Mouse (Mus musculus) forelimb bud, embryonic 11.5 days (tissue): Measurements from ENCODE around the gene Fam20a.

ENCODE experiments used
- DNase-seq: peaks from one replicate; pipeline ENCODE4 v3.0.0-alpha.2; 2012; ENCODE audit warnings: low read depth, low spot score

Fam20a gene

DNA sequence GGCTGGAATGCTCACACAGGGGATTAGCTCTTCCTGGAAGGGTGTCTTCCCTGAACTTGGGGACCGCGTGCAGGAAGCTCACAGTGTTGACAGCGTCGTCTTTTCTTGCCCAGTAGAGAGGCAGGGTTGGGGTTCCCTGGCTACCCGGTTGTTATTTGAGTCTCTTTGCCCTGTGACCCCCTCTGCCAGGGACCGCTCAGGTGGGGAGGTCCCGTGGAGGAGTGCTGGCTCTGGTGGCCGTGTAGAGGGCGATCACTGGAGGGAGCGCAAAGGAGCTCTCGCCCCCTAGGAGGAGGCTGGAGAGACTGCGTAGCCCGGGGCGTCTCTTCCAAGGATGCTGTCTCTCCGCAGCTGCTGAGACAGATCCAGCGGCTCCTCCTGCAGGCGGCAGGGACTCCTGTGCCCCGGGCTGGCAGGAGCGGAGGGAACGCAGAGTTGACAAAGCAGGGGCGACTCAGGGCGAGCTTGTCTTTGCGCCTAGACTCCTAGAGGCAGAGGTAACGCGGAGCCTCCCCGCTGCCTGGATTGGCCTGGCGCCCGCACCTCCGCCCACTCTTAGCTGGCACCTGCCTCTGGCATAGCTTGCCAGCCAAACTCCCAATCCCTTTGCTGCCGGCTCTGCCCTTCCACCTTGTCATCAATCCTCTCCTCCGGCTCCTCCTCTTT lies at the start of gene Fam20a:
Gene Fam20a, minus strand, starts transcription at position 499 of the 666 bp plus-strand sequence.
- DNase-seq = no peak

DNA sequence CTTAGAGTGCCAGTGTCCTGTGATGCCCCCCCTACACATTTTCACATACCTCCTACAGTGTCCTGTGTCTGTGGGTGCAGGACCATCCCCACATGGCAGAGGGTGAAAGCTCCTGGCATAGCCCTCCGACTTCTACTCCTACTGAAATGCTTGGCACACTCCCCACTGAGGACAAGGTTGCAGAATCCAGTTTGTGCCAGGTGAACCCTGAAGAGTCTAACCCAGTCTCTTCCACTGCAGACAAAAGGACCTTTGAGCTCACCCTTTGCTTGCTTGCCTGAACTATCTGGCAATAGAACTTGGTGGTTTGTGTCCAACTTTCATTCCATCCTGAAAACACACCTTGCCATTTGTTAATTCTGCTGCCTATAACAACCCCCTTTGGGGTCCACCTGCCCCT lies 49.3 kb upstream of the Fam20a start:
- no peak for DNase-seq

DNA sequence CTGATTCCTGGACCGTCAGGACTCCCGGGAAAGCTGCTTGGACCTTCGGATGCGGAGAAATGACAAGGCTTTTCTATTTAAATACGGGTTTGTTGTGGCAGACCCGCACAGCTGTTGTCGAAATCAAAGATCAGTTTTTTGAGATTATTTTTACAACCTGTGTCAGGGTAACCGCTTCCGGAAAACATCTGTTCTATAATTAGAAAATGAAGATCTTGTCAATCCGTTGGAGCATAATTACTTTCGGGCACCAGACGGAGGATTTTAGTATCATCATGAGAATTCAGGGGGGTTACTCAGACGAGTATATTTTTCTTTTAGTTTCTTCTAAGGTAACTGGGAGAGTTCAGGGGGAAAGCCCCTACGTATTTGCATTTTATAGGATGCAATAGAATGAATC lies 48.1 kb upstream of the Fam20a start:
- DNase-seq = no peak

DNA sequence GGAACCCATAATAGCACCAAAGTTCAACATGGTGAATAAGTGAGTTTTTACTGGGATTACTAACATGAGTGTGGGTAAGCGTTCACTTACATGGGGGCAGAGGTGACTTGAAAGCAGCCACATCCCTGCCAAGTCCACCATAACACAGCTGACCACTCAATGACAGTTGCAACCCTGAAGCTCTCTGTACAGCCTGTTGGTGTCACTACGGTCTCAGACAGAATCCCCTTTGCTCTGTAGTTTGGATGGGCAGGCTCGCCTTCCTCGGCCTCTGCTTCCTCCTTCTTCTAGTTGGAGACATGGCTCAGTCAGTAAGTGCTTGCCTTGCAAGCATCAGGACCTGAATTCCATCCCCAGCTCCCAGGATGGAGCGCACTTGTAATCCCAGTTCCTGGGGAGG lies 47.0 kb upstream of the Fam20a start:
- no peak for DNase-seq

DNA sequence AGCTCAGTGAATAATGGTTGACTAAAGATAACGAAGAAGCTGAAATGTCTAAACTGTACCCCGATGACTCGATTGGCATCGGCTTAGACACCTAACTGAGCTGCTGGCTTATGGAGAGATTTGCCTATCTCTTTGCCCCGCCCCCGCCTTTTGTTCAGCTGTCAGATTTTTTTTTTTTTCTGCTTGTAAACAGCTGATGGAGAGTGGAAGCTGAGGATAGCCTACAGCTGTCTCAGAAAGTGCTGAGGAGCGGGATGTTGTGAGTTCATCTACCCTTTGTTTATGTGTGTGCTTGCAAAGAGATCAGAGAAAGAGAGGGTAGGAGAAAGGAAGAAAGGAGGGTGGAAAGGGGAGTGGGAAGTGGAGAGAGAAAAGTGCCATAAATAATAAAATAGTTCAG lies 38.0 kb upstream of the Fam20a start:
- no peak for DNase-seq

DNA sequence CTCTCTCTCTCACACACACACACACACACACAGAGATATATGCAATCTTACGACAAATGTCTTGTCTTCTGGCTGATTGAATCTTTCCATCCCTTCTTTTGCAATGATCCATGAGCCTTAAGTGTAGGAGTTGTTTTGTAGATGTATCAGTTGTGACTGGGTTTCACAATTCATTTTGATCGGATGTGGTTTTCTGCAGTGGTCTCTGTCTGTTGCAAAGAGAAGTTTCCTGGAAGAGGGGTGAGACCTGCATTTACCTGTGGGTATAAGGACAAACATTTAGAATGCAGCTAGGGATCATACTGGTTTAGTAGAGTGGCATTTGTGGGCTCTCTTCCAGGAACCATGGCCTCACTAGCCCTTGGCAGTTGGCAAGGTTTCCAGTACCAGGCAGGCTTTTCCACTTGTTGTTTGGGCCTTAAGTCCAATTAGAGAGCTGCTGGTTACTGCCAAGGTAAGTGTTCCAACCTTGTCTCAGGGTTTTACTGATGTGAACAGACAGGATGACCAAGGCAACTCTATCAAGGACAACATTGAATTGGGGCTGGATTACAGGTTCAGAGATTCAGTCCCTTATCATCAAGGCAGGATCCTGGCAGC lies 36.6 kb upstream of the Fam20a start:
- no peak for DNase-seq

DNA sequence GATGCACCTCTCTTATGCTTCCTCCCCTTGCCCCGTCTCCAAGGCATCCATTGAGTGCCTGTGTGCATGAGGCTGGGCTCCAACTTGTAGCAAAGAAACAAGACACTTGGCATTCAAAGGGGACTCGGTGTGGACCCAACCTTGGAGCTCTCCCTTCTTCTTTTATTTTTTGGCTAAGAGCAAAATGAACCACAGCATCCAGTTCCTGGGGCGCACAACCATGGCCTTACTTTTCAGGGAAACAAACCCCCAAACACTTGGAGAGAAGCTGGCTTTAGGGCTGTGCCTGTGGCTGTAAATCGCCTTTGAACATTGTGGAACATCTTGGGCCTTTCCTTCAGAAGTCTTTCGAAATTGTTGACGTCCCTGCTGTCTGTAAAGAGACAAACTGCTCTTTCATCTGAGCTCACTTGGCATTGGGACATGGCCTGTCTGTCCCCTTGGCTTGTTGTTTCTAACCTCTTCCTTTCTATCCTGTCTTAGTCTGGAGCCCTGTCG lies 32.1 kb upstream of the Fam20a start:
- DNase-seq = no peak

DNA sequence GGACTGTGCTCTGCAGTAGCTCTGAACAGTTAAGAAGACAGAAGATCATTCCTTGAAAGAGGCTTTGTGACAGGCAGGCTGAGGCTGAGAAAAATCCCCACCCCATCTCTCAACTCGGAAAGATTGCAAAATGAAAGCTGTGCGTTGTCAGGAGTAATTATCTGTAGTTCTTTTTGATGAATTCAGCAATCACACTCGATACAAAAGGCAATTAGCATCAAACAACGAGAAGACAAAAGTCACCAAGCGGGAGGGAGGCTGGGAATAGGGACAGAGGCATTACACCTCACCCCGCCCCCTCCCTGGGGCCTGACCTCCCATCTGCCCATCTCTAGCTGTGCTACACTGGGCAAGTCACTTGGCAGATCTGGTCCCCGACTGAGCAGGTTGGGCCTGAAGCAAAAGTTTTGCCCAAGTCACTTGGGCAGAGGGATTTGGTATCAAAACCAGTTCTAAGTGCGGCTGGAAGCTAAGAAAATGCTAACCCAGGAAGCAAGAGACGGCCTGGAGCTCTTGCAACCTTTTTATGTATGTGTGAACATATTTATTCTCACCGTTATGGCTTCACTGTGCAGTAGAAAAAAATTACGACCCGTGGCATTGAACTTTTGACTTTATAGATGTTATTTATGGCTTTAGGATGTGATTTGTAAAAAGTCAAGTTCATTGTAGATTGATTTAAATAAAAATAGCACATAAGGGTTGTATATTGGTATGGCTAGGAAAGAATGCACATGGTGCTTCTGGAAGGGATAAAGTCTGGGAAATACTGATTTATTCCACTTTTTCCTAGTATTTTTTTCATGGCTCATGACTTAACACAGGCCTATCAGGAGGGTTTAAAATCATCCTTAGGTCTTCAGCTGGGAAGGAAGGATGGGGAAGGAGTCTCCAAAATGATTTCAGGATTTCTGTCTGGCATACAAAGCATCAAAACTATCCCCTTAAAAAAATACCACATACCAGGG lies 29.8 kb upstream of the Fam20a start:
- no peak for DNase-seq

DNA sequence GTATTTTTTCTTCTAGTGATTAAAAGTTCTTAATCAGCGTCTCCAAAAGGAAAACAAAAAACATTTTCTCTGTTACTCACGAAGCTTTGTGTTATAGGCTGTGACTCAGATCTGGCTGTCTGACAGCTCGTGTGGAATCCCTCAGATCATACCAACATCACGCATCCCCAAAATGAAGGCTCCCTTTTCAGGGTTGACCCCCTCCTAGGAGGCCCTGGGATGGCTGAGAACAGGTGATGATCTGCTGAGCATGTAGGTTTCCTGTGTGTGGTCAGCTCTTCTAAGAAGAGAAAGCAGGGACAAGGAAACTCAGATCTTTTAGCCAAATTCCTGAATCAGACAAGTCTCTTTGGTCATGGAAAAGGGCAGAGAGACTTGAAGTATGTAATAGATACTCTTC lies 23.1 kb upstream of the Fam20a start:
- no peak for DNase-seq

DNA sequence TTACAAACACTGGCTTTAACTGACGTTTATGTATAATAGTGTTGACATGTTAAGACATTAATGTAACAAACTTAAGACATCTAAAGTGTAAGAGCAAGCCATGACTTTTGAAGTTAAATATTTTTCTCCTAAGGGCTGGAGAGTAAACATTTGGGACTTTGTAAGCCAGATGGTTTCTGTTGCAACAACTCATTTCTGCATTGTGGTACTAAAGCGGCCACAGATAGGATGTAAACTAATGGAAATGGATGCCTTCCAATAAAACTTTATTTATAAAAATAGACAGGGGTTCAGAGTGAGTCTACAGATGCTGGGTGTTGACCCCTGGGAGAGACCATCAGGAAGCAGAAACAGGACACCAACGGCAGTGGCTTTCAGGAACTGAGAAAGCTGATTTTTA lies 15.9 kb upstream of the Fam20a start:
- DNase-seq = no peak

DNA sequence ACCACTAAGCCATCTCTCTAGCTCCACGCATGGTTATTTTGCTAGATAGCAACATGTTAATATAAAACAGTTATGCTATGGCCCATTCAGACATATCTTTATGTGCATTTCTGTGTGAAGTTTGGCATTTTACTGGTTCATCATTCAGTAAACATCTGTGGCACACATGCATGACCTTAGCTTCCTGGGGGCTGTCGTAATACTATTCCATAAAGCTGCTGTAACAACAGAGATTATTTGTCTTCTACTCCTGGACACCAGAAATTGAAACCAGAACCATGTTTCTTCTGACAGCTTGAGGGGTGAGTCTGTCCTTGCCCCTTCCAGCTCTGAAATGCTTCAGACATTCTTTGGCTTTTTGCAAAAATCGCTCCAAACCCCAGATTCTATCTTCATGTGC lies 14.3 kb upstream of the Fam20a start:
- no peak for DNase-seq

DNA sequence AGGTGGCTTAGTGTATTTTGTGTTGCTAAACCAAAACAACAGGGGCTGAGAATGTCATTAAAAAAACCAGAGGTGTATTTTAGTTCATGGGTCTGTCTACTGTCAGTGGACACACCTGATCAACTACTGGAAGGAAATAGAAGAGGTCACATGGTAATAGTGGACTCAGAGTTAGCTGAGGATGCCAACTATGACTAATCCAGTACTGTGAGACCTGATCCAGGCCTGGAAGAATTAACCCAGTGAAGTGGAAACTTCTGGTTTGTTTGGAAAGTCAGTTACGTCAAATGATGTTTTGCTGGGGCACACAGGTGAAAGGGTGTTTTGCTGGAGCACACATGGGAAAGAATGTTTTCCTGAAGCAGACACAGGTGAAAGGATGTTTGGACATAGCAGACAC lies 12.3 kb upstream of the Fam20a start:
- DNase-seq = no peak

DNA sequence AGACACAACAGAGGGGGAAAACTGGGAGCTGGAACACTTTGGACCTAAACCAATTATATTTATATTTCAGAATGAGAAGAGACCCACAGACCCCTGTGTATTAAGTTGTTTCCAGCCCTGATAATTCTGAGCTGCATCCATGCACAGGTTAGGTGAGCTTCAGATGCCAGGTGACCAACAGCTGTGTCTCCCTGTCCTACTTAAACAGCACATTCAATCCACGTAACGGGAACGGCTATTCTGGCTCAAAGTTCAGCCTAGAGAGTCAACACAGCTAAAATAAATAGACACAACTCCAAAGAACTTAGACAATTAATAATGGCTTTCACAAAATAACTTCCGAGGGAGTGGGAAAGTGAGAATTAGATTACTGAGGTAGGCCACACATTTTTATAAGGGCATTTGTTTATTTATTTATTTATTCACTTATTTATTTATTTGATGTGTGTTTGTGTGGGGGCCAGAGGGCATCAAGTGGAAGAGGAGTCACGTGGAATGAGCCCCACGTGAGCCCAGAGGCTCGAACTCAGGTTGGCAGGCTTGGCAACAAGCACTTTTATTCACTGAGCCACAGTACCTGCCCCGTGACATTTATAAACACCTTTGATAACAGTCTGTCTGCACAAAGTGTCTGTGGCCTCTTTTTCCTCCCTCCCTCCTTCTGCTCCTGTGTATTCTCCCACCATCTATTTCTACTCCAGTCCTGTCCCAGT lies 10.8 kb upstream of the Fam20a start:
- DNase-seq = no peak

DNA sequence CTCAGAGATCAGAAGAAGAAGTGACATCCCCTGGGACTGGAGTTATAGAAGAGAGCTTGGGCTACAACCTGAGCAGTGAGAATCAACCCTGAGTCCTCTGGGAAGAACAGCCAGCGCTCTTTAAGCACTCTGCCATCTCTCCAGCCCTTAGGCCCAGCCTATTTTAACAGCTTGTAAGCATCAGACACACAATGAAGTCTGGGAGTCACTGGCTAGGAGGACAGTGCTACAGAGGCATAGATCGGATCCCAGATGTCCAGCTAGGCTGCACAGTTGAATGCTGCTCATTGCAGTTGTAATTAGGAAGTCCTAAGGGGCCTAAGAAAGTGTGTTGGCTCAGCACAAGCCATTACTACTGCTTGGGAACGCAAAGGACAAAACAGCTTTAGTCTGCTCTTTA lies 6.3 kb upstream of the Fam20a start:
- DNase-seq = no peak

DNA sequence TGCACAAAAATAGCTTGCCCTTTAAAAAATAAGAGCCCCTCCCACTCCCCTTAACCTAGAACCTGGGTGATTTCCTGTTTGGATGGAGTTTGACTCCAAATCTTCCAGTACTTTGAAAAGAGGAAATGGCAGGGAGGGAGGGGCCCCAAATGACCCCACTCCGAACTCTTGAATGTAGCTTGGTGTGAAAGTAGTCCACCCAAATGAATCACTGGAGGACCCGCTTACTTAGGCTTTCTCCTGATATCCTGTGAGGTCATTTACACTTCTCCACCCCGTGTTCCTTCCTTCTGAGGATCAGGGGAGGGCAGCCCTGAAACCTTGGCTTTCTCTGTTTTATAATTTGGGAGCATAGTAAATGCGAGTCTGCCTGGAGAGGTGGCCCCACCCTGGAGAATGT lies 632 bp upstream of the Fam20a start:
- DNase-seq = no peak

DNA sequence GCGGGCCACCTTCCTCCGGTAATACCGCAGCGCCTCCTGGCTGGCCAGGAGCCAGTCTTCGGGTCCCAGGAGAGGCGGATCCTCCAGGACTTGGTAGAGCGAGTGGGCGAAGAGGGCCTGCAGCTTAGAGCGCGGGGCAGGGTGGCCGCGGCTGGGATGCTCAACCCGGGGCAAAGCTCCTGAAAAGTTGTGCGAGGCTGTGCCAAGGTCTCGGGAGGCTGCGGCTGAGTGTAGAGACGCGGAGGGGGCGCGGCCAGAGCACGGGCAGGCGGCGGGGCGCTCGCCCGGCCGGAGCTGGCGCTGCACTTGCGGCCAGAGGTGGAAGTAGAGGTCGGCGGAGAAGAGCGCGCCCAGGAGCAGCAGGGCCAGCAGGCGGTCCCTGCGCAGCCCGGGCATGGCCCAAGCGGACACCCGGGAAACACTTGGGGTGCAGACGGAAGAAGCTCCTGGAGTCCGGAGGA lies 729 bp downstream of the Fam20a start:
- DNase-seq = no peak

DNA sequence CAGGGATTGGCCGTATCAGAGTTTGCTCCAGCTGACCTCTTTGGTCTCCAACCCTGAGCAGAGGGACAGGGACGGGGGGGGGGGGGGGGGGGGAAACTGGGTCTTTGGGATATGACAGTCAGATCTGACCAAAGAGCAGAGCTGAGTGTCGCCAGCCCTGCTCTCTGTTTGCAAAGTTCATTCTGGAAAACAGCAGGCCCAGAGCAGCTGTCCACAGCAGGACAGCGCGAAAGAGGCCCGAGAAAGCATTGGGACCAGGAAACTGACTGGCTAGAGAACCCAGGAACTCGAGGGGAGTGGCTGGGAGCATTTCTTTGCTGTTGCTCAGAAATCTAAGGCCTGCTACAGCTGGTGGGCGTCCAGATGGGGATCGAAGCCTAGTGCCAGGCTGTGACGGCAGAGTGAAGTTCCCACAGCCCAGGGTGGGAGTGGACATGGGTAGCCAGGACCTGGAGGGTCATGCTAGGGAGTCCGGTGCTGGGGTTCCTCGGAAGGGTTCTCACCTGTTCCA lies 1.2 kb downstream of the Fam20a start:
- DNase-seq = no peak

DNA sequence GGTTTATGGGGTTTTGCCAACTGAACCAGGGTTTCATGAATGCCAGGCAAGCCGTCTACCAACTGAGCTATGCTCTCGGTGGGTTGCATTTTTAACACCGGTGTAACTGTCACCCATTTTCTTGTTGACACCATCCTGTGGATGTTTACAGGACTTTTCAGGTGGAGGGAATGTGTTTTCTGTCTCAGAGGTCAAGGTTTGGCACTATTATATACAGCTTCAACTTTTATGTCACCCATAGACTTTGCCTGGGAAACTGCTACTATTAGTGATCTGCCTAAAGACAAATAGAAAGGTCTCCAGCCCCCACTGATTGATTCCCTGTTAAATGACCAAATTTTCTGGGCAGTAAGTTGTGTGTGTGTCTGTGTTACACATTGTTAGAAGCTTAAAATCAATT lies 2.7 kb downstream of the Fam20a start:
- DNase-seq = no peak

DNA sequence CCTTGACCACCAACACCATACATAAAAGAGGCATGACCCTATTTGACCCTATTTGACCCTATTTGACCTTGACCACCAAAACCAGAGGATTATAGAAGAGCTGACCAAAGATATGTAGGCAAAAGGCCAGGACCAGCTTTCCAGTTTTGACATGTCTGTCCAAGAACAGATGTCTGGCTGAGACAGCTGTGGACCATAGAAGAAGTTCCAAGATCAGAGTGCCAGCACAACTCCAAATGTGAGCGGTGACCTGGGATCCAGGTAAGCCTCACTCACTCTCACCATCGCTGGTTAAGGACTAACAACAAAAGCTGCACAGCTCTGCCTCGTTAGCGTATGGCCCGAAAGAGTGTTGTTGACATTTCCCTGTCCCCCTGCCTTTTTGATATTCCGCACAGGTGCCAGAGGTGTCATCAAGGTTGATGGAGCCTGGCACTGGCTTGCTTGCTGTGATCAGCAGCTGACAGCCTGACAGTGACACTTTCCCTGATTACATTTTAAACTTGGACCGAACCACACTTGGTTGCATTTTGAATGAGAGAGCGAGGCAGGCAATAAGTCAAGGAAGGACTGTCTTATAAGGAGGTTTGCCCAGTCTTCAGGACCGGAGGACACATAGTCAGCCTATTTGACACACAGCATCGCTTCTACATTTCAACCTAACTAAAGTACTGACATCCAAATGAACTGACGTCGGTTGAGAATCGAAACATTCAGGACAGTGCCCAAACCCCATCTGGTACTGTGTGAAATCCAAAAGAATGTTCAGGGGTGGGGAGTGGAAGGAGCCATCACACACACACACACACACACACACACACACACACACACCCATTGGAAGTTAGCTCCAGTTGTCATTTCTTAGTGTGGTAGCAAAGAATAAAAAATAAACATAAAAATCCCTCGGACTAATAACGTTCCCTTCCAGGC lies 3.8 kb downstream of the Fam20a start:
- DNase-seq = no peak

DNA sequence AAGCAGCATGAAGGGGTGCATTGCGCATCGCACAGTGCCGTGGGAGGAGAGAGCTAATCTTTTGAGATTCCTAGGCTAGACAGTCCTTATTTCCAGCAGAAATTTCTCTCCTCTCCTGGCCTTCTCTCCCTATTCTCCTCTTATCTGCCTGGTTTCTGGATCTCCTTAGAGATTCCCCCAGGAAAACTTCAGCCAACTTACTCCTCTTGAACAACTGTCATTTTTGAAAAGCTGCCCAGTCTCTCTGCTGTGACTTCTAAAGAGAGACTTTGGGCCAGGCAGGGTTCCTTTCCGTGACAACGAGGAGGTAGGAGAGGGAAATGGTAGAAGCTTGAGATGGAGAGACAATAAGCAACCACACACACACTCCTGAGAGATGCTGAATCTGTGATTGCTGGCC lies 4.6 kb downstream of the Fam20a start:
- no peak for DNase-seq
